Mouse (Mus musculus): ENCODE results near the gene Thrsp.

Thrsp gene

GRCm38 (mm10) chr7:97380500-97381123 is 36.9 kb downstream of the Thrsp start:
- DNase-seq (ENCODE audit: extremely low read depth, insufficient read length, low spot score) = no peak

- DNase-seq (ENCODE audit: extremely low read depth, insufficient read length, low spot score) = no peak
These were observed 38.2 kb downstream of the Thrsp start for GRCm38 (mm10) chr7:97379304-97379703.

- no peak for DNase-seq (ENCODE audit: extremely low read depth, insufficient read length, low spot score)
These were observed 41.6 kb downstream of the Thrsp start for GRCm38 (mm10) chr7:97375906-97376305.

- no peak for DNase-seq (ENCODE audit: extremely low read depth, insufficient read length, low spot score)
These were observed 42.4 kb downstream of the Thrsp start for GRCm38 (mm10) chr7:97375101-97375500.

GRCm38 (mm10) chr7:97365887-97366286 is 51.6 kb downstream of the Thrsp start:
- no peak for DNase-seq (ENCODE audit: extremely low read depth, insufficient read length, low spot score)
